Mouse (Mus musculus): Measurements from ENCODE around the gene Mx1. TPM values are rescaled to one million over a fixed set of nuclear protein-coding genes. Genes with fewer than 3 reads are reported as not detected.

Gene Mx1
- polyA plus RNA-seq, 1 experiment, result 1.9 TPM

DNA sequence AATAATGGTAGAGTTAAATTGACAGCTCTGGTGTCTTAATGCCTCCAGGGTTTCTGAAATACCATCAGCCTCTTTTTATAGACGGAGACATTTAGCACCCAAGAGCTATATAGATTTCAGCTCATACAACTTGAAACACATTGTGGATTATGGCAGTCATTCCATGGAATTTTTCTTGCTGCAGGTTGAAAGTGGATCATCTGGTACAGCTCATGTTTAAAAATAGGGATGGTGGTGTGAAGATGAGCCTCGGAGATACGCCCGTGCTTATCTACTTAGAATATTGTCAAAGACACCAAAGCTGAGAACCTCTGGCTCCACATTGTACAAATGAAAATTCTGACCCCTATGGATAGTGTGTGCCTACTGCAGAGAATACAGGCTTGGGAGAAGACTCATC lies 32.6 kb downstream of the Mx1 start:
- no peak overlapping the region for H3K27ac ChIP-seq (ENCODE audit: insufficient read depth, low read depth, low read length)
- H3K4me3 ChIP-seq (ENCODE audit: insufficient read depth, low read depth, low read length), result no peak overlapping the region
- H3K27me3 ChIP-seq (replicated peaks; ENCODE audit: control insufficient read depth, insufficient read depth, low read length), result no peaks in the 10 kb centered on the region
- no peak for DNase-seq
- no peaks in the 10 kb centered on the region for H3K36me3 ChIP-seq (ENCODE audit: control insufficient read depth, insufficient read depth, low read length)
- TF ChIP-seq POLR2A (IDR thresholded peaks at IDR 0.05; ENCODE audit: low read depth, low read length), result no peak
- no peak for TF ChIP-seq CTCF (conservative IDR thresholded peaks at IDR 0.05; ENCODE audit: insufficient read depth, insufficient read length, low read depth, low read length)
- H3K4me1 ChIP-seq (ENCODE audit: control insufficient read depth, insufficient read depth, low read length), result no peaks in the 10 kb centered on the region
- 95% methylated on average over 4 of the region's 4 CpGs for WGBS

GRCm38 (mm10) chr16:97428026-97428425 lies 34.7 kb downstream of the Mx1 start:
- no peak overlapping the region for H3K4me3 ChIP-seq (ENCODE audit: insufficient read depth, low read depth, low read length)
- DNase-seq, result no peak
- H3K27me3 ChIP-seq (replicated peaks; ENCODE audit: control insufficient read depth, insufficient read depth, low read length), result no peaks in the 10 kb centered on the region
- no peaks in the 10 kb centered on the region for H3K4me1 ChIP-seq (ENCODE audit: control insufficient read depth, insufficient read depth, low read length)
- no peaks in the 10 kb centered on the region for H3K36me3 ChIP-seq (ENCODE audit: control insufficient read depth, insufficient read depth, low read length)
- WGBS, result 85% methylated on average over 3 of the region's 3 CpGs
- no peak for TF ChIP-seq CTCF (conservative IDR thresholded peaks at IDR 0.05; ENCODE audit: insufficient read depth, insufficient read length, low read depth, low read length)
- TF ChIP-seq POLR2A (IDR thresholded peaks at IDR 0.05; ENCODE audit: low read depth, low read length), result no peak
- H3K27ac ChIP-seq (ENCODE audit: insufficient read depth, low read depth, low read length), result no peak overlapping the region

- Histone ChIP-seq H3K36me3 (ENCODE audit: control insufficient read depth, insufficient read depth, low read length) (no peaks in the 10 kb centered on the region), H3K4me3 (ENCODE audit: insufficient read depth, low read depth, low read length) (no peak overlapping the region), H3K27me3 (replicated peaks; ENCODE audit: control insufficient read depth, insufficient read depth, low read length) (no peaks in the 10 kb centered on the region), H3K4me1 (ENCODE audit: control insufficient read depth, insufficient read depth, low read length) (no peaks in the 10 kb centered on the region), H3K27ac (ENCODE audit: insufficient read depth, low read depth, low read length) (no peak overlapping the region)
- DNase-seq, result no peak
- TF ChIP-seq CTCF (conservative IDR thresholded peaks at IDR 0.05; ENCODE audit: insufficient read depth, insufficient read length, low read depth, low read length), result no peak
- no peak for TF ChIP-seq POLR2A (IDR thresholded peaks at IDR 0.05; ENCODE audit: low read depth, low read length)
- 93% methylated on average over 1 of the region's 1 CpGs for WGBS
These were observed 39.1 kb downstream of the Mx1 start for GRCm38 (mm10) chr16:97423627-97424026.

DNA sequence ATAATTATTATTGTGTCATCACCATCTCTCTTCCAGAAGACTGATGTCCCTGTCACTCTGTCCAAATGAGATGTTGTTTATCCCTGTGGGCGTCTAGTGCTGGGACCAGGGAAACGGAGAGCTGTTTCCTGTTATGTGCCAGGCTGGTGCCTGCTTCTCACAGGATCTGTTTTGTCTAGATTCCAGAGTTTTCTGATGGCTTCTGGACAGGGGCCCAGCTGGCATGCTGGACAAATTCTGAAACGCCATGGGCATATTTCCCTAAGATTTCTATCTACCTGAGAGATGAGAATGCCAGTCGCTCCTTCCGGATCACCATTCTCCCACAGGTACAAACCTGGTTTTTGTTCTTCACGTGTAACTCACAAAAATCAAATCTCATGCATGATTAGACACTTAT lies 41.0 kb downstream of the Mx1 start:
- WGBS, result 76% methylated on average over 6 of the region's 6 CpGs
- Histone ChIP-seq H3K4me1 (ENCODE audit: control insufficient read depth, insufficient read depth, low read length) (no peaks in the 10 kb centered on the region), H3K36me3 (ENCODE audit: control insufficient read depth, insufficient read depth, low read length) (no peaks in the 10 kb centered on the region), H3K27me3 (replicated peaks; ENCODE audit: control insufficient read depth, insufficient read depth, low read length) (no peaks in the 10 kb centered on the region), H3K27ac (ENCODE audit: insufficient read depth, low read depth, low read length) (no peak overlapping the region), H3K4me3 (ENCODE audit: insufficient read depth, low read depth, low read length) (no peak overlapping the region)
- no peak for TF ChIP-seq CTCF (conservative IDR thresholded peaks at IDR 0.05; ENCODE audit: insufficient read depth, insufficient read length, low read depth, low read length)
- no peak for TF ChIP-seq POLR2A (IDR thresholded peaks at IDR 0.05; ENCODE audit: low read depth, low read length)
- no peak for DNase-seq

GRCm38 (mm10) chr16:97418749-97419453 lies 43.8 kb downstream of the Mx1 start:
- no peak for DNase-seq
- WGBS, result 94% methylated on average over 6 of the region's 6 CpGs
- Histone ChIP-seq H3K4me3 (ENCODE audit: insufficient read depth, low read depth, low read length) (no peak overlapping the region), H3K27me3 (replicated peaks; ENCODE audit: control insufficient read depth, insufficient read depth, low read length) (no peaks in the 10 kb centered on the region), H3K36me3 (ENCODE audit: control insufficient read depth, insufficient read depth, low read length) (no peaks in the 10 kb centered on the region), H3K4me1 (ENCODE audit: control insufficient read depth, insufficient read depth, low read length) (no peaks in the 10 kb centered on the region), H3K27ac (ENCODE audit: insufficient read depth, low read depth, low read length) (no peak overlapping the region)
- TF ChIP-seq CTCF (conservative IDR thresholded peaks at IDR 0.05; ENCODE audit: insufficient read depth, insufficient read length, low read depth, low read length) (no peak), POLR2A (IDR thresholded peaks at IDR 0.05; ENCODE audit: low read depth, low read length) (no peak)

DNA sequence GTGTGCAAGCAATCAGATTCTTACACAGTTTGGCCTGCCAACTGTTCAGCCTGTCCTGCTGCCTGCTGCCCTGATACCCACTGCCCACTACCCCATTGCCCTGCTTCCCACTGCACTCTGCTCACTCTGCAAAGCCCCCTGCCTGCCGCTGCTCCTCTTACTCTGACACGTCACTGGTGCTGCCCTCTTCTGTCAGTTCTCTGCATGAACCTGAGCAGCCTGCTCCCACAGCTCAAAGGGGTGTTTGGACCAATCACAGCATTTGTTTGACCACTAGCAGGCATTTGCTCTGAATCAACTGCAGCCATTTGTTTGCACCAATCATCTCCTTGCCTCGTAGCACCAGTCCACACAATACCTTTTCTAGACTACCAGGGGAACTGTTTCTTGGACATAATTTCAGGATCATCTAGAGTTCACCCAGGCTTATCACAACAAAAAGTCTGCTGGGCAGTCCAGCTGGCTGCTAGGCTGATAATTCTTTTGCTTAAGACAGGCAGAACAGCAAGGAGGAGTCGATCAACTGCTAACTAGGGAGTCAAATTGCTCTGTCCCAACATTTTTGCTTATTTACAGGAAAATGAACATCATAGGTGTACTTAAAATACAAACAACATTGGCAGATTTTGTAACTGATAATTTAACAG lies 44.7 kb downstream of the Mx1 start:
- 12% methylated on average over 4 of the region's 4 CpGs for WGBS
- Histone ChIP-seq H3K27ac (ENCODE audit: insufficient read depth, low read depth, low read length) (no peak overlapping the region), H3K27me3 (replicated peaks; ENCODE audit: control insufficient read depth, insufficient read depth, low read length) (no peaks in the 10 kb centered on the region), H3K36me3 (ENCODE audit: control insufficient read depth, insufficient read depth, low read length) (no peaks in the 10 kb centered on the region), H3K4me3 (ENCODE audit: insufficient read depth, low read depth, low read length) (no peak overlapping the region), H3K4me1 (ENCODE audit: control insufficient read depth, insufficient read depth, low read length) (no peaks in the 10 kb centered on the region)
- TF ChIP-seq POLR2A (IDR thresholded peaks at IDR 0.05; ENCODE audit: low read depth, low read length) (no peak), CTCF (conservative IDR thresholded peaks at IDR 0.05; ENCODE audit: insufficient read depth, insufficient read length, low read depth, low read length) (peak; percentile 71)
- DNase-seq, result peak; percentile 58

DNA sequence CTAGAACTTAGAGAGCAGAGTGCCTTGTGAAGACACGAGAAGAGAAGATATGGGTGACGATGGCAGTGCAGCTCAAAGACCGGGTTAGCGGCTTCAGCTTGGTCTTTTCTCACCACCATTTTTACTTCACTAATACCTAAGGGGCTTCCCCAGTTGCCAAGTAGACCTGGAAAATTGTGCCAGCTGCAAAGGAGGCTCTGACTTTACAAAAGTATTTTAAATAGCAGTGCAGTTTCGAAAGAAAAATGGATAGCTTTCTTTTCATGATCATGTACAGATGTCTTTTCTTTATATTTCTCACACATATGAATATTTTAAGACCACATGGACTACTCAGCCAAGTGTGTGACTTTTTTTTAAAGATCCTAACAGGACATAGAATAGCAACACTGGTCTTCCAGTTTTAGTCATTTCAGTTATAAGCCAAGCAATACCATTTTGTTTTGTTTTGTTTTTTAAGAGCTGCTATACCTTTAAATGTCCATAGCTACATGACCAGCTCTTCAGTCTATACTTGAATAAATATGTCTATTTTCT lies 57.2 kb downstream of the Mx1 start:
- Histone ChIP-seq H3K4me1 (ENCODE audit: control insufficient read depth, insufficient read depth, low read length) (no peaks in the 10 kb centered on the region), H3K27ac (ENCODE audit: insufficient read depth, low read depth, low read length) (no peak overlapping the region), H3K4me3 (ENCODE audit: insufficient read depth, low read depth, low read length) (no peak overlapping the region), H3K27me3 (replicated peaks; ENCODE audit: control insufficient read depth, insufficient read depth, low read length) (no peaks in the 10 kb centered on the region), H3K36me3 (ENCODE audit: control insufficient read depth, insufficient read depth, low read length) (no peaks in the 10 kb centered on the region)
- no peak for TF ChIP-seq POLR2A (IDR thresholded peaks at IDR 0.05; ENCODE audit: low read depth, low read length)
- TF ChIP-seq CTCF (conservative IDR thresholded peaks at IDR 0.05; ENCODE audit: insufficient read depth, insufficient read length, low read depth, low read length), result no peak
- no peak for DNase-seq
- WGBS, result 97% methylated on average over 5 of the region's 5 CpGs

Data from kidney, adult 2 months (tissue).